Mouse (Mus musculus): ENCODE data around the gene Spns1. TPM values are rescaled to one million over a fixed set of nuclear protein-coding genes. Genes with fewer than 3 reads are reported as not detected.

The Spns1 gene
- polyA plus RNA-seq, 1 experiment from 2014 or later: 24.4 TPM

- no peak for ATAC-seq (ENCODE audit: low FRiP score, low TSS enrichment)
- H3K9ac ChIP-seq (ENCODE audit: low read length): no peak overlapping the region
- no peaks in the 10 kb centered on the region for H3K9me3 ChIP-seq (ENCODE audit: control insufficient read depth, low read length)
- no peak overlapping the region for H3K4me3 ChIP-seq (ENCODE audit: low read depth, low read length)
- no peak overlapping the region for H3K4me2 ChIP-seq (replicated peaks; ENCODE audit: low read depth)
- no peak overlapping the region for H3K27ac ChIP-seq (replicated peaks)
- no peaks in the 10 kb centered on the region for H3K27me3 ChIP-seq (ENCODE audit: control insufficient read depth, insufficient read depth, low read length)
- no peak for DNase-seq (ENCODE audit: low spot score)
- H3K4me1 ChIP-seq (replicated peaks; ENCODE audit: control insufficient read depth, insufficient read depth): no peaks in the 10 kb centered on the region
- H3K36me3 ChIP-seq (ENCODE audit: control insufficient read depth, insufficient read depth, low read length): no peaks in the 10 kb centered on the region
- TF ChIP-seq EP300 (optimal IDR thresholded peaks at IDR 0.05) (no peak), CTCF (IDR thresholded peaks at IDR 0.05; ENCODE audit: low read depth) (no peak)
- 61% methylated on average over 20 of the region's 20 CpGs for WGBS
These were observed 26.4 kb downstream of the Spns1 start for GRCm38 (mm10) chr7:126350748-126351418.

DNA sequence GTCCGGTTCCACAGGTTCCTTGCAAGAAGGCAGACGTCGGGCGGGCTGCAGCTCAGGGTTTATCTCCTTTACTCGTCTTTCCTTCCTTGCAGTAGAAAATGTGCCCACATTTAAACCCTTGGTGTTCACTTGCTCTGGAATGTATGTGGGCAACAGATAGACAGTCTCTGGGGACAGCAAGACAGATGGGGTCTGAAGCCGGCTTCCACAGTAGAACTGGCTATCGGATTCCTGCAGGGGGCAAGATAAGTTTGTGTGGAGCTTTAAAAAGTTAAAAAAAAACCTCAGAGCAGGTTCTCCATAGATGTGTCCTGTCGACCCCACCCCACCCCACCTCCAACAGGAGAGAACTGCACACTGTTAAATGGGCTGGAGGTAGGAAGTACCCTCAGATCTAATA, 29.0 kb downstream of the Spns1 start:
- no peaks in the 10 kb centered on the region for H3K9me3 ChIP-seq (ENCODE audit: control insufficient read depth, low read length)
- no peak overlapping the region for H3K9ac ChIP-seq (ENCODE audit: low read length)
- H3K27me3 ChIP-seq (ENCODE audit: control insufficient read depth, insufficient read depth, low read length): no peaks in the 10 kb centered on the region
- WGBS: 50% methylated on average over 8 of the region's 8 CpGs
- no peak overlapping the region for H3K27ac ChIP-seq (replicated peaks)
- no peak overlapping the region for H3K4me3 ChIP-seq (ENCODE audit: low read depth, low read length)
- H3K4me2 ChIP-seq (replicated peaks; ENCODE audit: low read depth): no peak overlapping the region
- no peak for DNase-seq (ENCODE audit: low spot score)
- ATAC-seq (ENCODE audit: low FRiP score, low TSS enrichment): no peak
- H3K4me1 ChIP-seq (replicated peaks; ENCODE audit: control insufficient read depth, insufficient read depth): no peaks in the 10 kb centered on the region
- no peaks in the 10 kb centered on the region for H3K36me3 ChIP-seq (ENCODE audit: control insufficient read depth, insufficient read depth, low read length)
- no peak for TF ChIP-seq CTCF (IDR thresholded peaks at IDR 0.05; ENCODE audit: low read depth)
- no peak for TF ChIP-seq EP300 (optimal IDR thresholded peaks at IDR 0.05)

GRCm38 (mm10) chr7:126347098-126347497, 30.2 kb downstream of the Spns1 start:
- TF ChIP-seq EP300 (optimal IDR thresholded peaks at IDR 0.05): no peak
- no peak for TF ChIP-seq CTCF (IDR thresholded peaks at IDR 0.05; ENCODE audit: low read depth)
- Histone ChIP-seq H3K27ac (replicated peaks) (no peak overlapping the region), H3K4me3 (ENCODE audit: low read depth, low read length) (no peak overlapping the region), H3K36me3 (ENCODE audit: control insufficient read depth, insufficient read depth, low read length) (no peaks in the 10 kb centered on the region), H3K27me3 (ENCODE audit: control insufficient read depth, insufficient read depth, low read length) (no peaks in the 10 kb centered on the region), H3K9me3 (ENCODE audit: control insufficient read depth, low read length) (no peaks in the 10 kb centered on the region), H3K9ac (ENCODE audit: low read length) (no peak overlapping the region), H3K4me2 (replicated peaks; ENCODE audit: low read depth) (no peak overlapping the region), H3K4me1 (replicated peaks; ENCODE audit: control insufficient read depth, insufficient read depth) (no peaks in the 10 kb centered on the region)
- DNase-seq (ENCODE audit: low spot score) (no peak), ATAC-seq (ENCODE audit: low FRiP score, low TSS enrichment) (no peak)
- WGBS: 37% methylated on average over 1 of the region's 1 CpGs

DNA sequence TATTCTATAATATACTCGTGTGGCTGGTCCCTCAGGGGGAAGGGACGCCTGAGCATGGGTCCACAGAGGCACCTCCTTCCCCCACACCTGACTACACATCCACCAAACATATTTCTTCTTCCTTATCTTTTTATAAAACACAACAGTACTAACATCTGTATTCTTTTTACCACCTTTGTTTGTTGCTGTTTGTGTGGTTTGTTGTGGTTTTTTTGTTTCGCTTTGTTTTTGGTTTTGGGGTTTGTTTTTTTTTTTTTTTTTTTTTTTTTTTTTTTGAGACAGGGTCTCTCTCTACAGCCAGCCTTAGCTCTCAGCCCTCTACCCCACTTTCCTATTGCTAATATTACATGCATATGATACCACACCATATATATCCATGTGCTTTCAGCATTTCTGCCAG, 31.3 kb downstream of the Spns1 start:
- DNase-seq (ENCODE audit: low spot score): no peak
- H3K4me2 ChIP-seq (replicated peaks; ENCODE audit: low read depth): no peak overlapping the region
- WGBS: 37% methylated on average over 3 of the region's 3 CpGs

GRCm38 (mm10) chr7:126345557-126345956, 31.7 kb downstream of the Spns1 start:
- H3K4me3 ChIP-seq (ENCODE audit: low read depth, low read length): no peak overlapping the region
- no peaks in the 10 kb centered on the region for H3K9me3 ChIP-seq (ENCODE audit: control insufficient read depth, low read length)
- H3K4me2 ChIP-seq (replicated peaks; ENCODE audit: low read depth): no peak overlapping the region
- no peaks in the 10 kb centered on the region for H3K36me3 ChIP-seq (ENCODE audit: control insufficient read depth, insufficient read depth, low read length)
- no peak overlapping the region for H3K27ac ChIP-seq (replicated peaks)
- no peaks in the 10 kb centered on the region for H3K4me1 ChIP-seq (replicated peaks; ENCODE audit: control insufficient read depth, insufficient read depth)
- DNase-seq (ENCODE audit: low spot score) (no peak), ATAC-seq (ENCODE audit: low FRiP score, low TSS enrichment) (0 out of 2 replicates have a peak, but pooled peaks have one; percentile 42)
- no peaks in the 10 kb centered on the region for H3K27me3 ChIP-seq (ENCODE audit: control insufficient read depth, insufficient read depth, low read length)
- 47% methylated on average over 3 of the region's 3 CpGs for WGBS
- no peak overlapping the region for H3K9ac ChIP-seq (ENCODE audit: low read length)
- no peak for TF ChIP-seq CTCF (IDR thresholded peaks at IDR 0.05; ENCODE audit: low read depth)
- no peak for TF ChIP-seq EP300 (optimal IDR thresholded peaks at IDR 0.05)

More for the DNA sequence above, 31.3 kb downstream of the Spns1 start:
- Histone ChIP-seq H3K4me3 (ENCODE audit: low read depth, low read length) (no peak overlapping the region), H3K4me1 (replicated peaks; ENCODE audit: control insufficient read depth, insufficient read depth) (no peaks in the 10 kb centered on the region), H3K9ac (ENCODE audit: low read length) (no peak overlapping the region), H3K36me3 (ENCODE audit: control insufficient read depth, insufficient read depth, low read length) (no peaks in the 10 kb centered on the region), H3K27ac (replicated peaks) (no peak overlapping the region), H3K27me3 (ENCODE audit: control insufficient read depth, insufficient read depth, low read length) (no peaks in the 10 kb centered on the region), H3K9me3 (ENCODE audit: control insufficient read depth, low read length) (no peaks in the 10 kb centered on the region)
- TF ChIP-seq CTCF (IDR thresholded peaks at IDR 0.05; ENCODE audit: low read depth) (no peak), EP300 (optimal IDR thresholded peaks at IDR 0.05) (no peak)
- no peak for ATAC-seq (ENCODE audit: low FRiP score, low TSS enrichment)

- Histone ChIP-seq H3K9ac (ENCODE audit: low read length) (no peak overlapping the region), H3K4me3 (ENCODE audit: low read depth, low read length) (no peak overlapping the region), H3K36me3 (ENCODE audit: control insufficient read depth, insufficient read depth, low read length) (no peaks in the 10 kb centered on the region), H3K9me3 (ENCODE audit: control insufficient read depth, low read length) (no peaks in the 10 kb centered on the region), H3K27me3 (ENCODE audit: control insufficient read depth, insufficient read depth, low read length) (no peaks in the 10 kb centered on the region), H3K27ac (replicated peaks) (no peak overlapping the region), H3K4me1 (replicated peaks; ENCODE audit: control insufficient read depth, insufficient read depth) (no peaks in the 10 kb centered on the region), H3K4me2 (replicated peaks; ENCODE audit: low read depth) (no peak overlapping the region)
- TF ChIP-seq CTCF (IDR thresholded peaks at IDR 0.05; ENCODE audit: low read depth): no peak
- no peak for TF ChIP-seq EP300 (optimal IDR thresholded peaks at IDR 0.05)
- ATAC-seq (ENCODE audit: low FRiP score, low TSS enrichment): no peak
- no peak for DNase-seq (ENCODE audit: low spot score)
- 42% methylated on average over 6 of the region's 6 CpGs for WGBS
These were observed 36.4 kb downstream of the Spns1 start for GRCm38 (mm10) chr7:126340896-126341295.

All from stomach, postnatal 0 days (tissue).